Mouse (Mus musculus) brain, embryonic 14.5 days (tissue): ENCODE measurements around the gene Ly86. TPM values are rescaled to one million over a fixed set of nuclear protein-coding genes. Genes with fewer than 3 reads are reported as not detected.
A peak's percentile ranks its signal among the peaks of the same experiment; 100 is the strongest.

ENCODE experiments used
- DNase-seq: peaks from one replicate; pipeline ENCODE4 v3.0.0-alpha.2; 2011; ENCODE audit warnings: low read depth
- CTCF ChIP-seq: fragments of 200-500 bp; IDR thresholded peaks from 2 replicates; pipeline ENCODE4 v1.5.1; 2012; ENCODE audit warnings: inconsistent platforms, mild to moderate bottlenecking, moderate library complexity, borderline replicate concordance; ENCODE audit not compliant: insufficient read depth, insufficient read length; ENCODE audit errors: extremely low read depth
- POLR2A ChIP-seq: fragments of 200-500 bp; IDR thresholded peaks from 2 replicates; pipeline ENCODE4 v1.6.1; 2012; ENCODE audit warnings: mild to moderate bottlenecking, inconsistent platforms, borderline replicate concordance; ENCODE audit not compliant: poor library complexity, insufficient read depth, insufficient read length, severe bottlenecking; ENCODE audit errors: extremely low read depth
- polyA plus RNA-seq: library from polyadenylated mRNA; depleted of rRNA; stranded (reverse); fragments of >200 nt; gene quantifications from 2 replicates; pipeline ENCODE4 v1.2.3, GENCODE M21; 2012

Gene Ly86
- polyA plus RNA-seq, 1 experiment: 6.0 TPM

DNA sequence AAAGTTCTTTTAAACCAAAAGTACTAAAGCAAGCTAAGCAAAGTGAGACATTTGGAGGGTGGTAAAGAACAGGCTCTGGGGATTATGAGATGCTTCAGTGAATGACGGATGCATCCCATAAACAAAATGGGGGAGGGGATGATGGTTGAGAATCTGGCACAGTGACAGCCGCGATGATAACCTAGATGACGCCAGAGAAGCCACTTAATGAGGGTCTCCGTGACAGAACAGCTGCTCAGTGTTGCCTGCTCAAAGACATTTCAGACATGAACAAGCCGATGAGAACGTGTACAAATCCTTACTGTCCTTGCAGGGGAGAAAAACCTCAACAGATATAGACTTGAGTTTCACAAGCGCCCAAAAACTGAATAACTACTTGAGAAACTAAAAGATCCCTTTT is 15.3 kb upstream of the Ly86 start:
- TF ChIP-seq CTCF: no peak
- no peak for TF ChIP-seq POLR2A
- DNase-seq: peak; percentile 26

DNA sequence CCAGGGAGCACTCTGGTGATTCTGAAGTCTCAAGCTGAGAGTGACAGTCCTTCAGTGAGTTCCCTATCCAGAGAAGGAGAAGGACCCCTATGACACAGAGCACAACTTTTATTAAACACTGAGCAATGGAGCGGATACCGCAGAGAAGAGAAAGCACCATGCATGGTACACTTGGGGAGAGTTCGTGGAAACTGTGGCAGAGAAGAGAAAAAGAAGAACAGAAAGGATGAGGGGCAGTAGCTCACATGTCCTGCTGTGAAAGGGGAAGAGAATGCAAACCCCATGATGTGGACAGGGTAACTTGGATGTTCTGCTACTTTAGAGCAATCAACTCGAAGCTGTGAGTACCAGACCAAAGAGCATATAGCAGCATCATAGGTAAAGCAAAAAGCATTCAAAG is 14.0 kb upstream of the Ly86 start:
- TF ChIP-seq POLR2A: no peak
- TF ChIP-seq CTCF: no peak
- no peak for DNase-seq

DNA sequence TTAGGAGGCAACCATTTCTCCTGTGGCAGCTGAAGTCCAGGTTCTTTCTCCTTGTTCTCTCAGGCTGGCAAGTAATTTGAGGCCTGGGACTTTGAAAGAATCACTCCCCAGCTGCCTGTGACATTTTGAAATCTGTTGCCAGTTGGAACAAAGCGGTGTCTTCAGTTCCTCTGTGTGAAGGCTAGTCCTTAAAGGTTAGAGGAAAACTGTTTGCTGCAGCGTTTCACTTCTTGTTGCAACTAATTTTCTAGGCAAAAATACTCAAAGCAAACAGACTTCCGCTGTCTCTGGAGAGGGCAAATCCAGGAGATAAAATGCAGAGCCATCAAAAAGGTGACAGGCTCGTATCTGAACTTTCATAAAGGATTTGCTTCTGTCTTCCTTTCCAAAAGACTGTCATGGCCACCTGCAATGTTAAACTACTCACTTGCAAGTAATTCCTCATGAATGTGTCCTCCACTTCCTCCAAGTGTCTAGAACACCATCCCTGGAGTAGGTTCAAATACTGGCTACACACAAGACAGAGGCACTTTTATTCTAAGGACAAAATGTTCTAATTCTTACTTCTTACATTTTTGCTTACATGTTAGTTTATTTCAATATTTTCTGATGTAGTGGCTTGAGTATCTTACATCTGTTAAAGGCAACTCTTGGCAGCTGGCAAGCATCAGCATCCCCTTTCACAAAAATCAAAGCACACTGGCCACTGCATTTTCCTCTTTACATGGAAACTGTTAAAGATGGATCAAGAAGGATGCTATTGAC is 12.0 kb upstream of the Ly86 start:
- TF ChIP-seq POLR2A (no peak), CTCF (no peak)
- DNase-seq: no peak

DNA sequence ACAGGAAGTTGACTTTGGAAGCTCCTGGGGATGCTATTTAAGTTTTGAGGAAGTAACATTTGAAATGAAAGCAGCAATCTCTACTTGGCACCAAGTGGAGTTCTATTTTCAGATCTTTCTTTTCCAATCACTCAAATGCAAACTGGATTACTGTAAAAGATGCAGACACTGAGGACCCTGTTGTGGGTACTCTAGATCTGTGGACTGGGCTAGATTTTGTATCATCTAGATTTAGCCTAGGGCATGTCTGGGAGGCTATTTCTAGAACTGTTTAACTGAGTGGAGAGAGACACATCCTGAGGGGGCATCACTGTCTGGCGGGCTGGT is 11.5 kb upstream of the Ly86 start:
- TF ChIP-seq POLR2A: no peak
- no peak for TF ChIP-seq CTCF
- DNase-seq: no peak

DNA sequence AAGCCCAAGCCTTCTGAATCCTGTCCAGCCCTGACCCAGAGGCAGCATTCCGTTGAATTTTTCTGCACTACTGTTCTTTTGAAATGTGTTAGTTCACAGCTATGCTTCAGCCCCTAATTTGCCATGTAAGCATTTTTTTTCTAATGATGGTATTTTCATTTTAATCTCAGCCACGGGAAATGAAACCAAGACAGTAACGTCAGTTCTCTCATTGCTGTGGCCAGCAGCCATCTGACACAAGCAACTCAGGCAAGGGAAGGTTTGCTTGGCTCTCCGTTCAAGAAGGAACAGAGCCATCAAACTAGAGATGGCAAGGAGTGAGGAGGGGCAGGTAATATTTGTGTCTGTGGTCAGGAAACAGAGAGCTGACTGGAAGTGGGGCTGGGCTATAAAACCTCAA is 7.7 kb upstream of the Ly86 start:
- TF ChIP-seq CTCF (no peak), POLR2A (no peak)
- DNase-seq: no peak

DNA sequence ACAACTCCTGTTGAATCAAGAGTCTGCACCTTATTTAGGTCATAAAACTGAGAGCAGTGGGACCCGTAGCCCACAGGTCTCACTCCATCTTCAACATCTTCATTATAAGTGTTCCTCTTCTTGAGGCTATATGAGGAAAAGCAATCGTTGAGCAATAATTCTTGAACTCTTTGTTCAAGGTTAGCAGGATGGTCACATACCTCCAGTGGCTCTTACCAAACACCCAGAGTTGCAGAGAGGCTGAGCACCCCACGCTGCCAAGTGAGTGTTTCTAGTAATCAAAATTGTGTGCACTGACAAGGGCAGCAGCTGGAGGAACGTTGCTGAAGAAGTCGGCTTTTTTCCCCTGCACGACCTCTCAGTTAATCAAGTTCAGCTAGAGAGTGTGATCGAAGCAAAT is 7.1 kb upstream of the Ly86 start:
- TF ChIP-seq POLR2A (no peak), CTCF (no peak)

DNA sequence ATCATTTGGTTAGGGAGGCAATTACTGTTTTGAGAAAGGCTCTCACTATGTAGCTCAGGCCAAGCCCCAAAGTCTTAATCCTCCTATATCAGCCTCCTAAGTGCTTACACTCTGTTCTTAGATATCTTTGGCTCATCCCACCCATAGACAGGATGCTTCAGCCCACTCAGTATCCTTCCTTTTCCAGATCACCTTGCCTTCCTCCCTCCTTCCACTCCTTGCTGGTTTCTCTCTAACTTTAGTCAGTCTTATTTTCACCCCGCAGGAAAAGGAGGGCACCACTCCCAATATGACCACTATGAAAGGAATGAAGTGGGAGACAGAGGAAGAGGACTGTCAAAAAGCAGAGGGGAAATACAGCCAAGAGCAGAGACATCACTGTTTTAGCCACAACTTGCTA is 2.2 kb upstream of the Ly86 start:
- no peak for TF ChIP-seq CTCF
- TF ChIP-seq POLR2A: no peak
- DNase-seq: no peak

More for the DNA sequence above, 7.1 kb upstream of the Ly86 start:
- DNase-seq: no peak

DNA sequence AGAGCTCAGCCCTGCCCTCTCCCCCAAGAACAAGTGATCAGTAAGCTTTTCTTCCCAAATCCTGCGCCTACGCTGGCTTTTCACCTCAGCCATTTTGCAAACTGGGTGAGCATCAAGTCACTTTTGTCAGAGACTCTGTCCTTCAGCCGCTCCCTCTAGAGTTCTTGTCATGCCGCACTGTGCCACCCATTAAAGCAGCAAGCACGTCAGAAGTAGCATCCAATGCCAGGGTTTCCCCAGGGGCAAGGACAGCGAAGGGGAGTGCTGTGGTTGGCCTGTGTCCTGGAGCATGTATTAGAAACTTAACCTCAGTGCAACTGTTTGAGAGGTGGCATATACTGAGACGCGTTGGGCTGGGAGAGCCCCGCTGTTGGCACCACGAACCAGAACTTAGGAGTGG is 815 bp downstream of the Ly86 start:
- TF ChIP-seq POLR2A (no peak), CTCF (no peak)
- DNase-seq: no peak

DNA sequence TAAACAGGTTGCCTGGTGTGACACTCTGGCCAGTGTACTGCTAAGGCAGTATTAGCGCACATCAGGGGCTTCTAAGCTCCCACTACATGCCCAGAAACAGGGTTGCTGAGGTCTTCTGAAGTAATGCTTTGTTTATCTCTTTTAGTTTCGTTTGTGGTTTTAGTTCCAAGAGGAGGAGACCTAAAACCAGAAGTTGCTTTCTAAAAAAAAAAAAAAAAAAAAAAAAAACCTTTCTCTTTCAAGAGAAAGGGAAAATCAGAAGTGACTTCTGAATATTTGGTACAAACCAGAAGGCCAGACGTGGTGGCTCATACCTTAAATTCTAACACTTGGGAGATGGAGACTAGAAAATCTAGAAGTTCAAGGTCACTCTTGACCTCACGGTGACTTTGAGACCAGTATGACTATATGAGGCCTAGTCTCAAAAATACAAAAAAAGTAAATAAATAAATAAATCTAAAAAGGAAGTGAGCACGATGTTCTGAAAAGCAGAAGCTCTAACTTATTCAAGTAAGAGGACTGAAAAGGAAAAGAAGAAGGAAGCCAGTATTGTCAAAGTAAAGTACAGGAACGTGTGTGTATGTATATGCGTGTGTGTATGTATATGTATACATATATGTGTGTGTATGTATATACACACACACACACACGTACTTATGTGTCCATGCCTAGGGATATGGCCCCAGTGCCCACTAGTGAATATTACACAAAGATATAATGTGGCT is 3.0 kb downstream of the Ly86 start:
- TF ChIP-seq POLR2A (no peak), CTCF (no peak)
- DNase-seq: no peak

DNA sequence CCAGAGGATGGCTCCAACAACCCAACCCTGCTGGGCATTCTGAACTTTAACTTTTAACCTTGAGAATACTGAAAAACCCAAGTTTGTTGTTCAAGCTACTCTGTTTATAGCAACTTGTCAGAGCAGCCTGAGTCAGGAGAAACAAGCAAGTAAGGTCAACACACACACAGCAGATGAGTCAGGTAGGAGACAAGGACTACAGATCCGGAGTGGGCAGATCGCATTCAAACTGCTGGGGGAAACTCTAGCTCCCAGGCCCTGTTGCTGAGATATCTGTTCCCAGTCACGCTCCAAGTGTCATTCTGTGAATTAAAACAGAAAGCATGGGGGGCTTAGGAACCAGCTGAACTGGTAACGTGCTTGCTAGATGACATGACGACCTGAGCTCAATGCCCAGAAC is 4.0 kb downstream of the Ly86 start:
- no peak for DNase-seq
- no peak for TF ChIP-seq CTCF

DNA sequence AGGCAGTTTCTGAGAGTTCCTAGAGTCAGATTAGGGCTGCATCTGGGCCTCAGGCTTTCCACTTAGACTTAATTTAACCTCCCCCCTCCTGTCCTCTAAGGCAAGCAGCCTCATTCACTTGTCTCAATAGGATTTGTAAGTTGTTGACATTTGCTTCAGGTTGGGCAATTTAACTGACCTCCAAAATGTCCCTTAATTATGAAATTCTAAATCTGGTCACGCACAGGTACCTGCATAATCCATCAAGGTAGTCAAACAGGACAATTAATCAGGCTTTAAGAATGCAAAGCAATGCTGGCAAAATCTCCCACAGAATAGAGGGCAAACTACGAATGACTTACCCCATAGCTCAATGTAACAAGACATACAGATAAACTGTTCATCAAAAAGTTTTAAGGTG is 8.0 kb downstream of the Ly86 start:
- DNase-seq: no peak
- TF ChIP-seq POLR2A: no peak
- no peak for TF ChIP-seq CTCF

DNA sequence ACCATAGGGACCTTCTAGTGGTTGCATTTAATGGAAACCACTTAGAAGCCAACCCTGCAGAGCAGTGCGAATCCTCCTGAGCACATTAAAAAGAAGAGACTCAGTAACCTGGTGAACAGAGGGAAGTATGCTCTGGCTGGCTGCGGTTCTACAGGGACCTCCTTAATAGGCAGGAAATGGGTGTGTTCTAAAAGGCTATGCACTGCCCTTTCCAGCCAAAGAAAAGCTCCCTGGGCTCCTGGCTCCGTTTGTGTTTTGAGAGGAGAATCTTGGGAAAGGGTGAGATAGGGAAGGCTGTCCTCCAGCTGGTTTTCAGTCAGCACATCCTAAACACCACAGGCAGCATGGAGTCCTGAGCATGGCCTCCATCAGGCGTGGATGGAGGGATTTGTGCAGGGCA is 8.9 kb downstream of the Ly86 start:
- DNase-seq: no peak
- TF ChIP-seq CTCF (no peak), POLR2A (no peak)

DNA sequence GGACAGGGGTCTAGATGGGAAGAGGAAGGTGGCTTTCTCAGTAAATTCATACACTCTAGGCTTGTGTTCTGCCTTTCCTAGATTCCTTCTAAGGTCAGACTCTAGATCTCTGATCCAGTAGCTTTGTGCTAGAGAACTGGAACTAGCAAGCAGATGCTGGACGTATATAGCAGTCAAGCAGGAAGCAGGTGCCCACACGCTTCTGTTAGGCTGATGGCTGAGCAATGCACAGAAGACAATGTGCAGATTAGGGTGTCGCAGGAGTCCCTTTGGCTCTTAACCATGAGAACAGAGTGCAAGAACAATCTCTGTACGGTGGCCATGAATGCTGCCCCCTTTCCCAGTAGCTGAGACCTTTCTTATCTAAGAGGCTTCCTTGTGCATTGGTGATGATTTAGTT is 9.4 kb downstream of the Ly86 start:
- TF ChIP-seq POLR2A: no peak
- no peak for TF ChIP-seq CTCF
- no peak for DNase-seq
